Mouse (Mus musculus): ENCODE measurements at regions not wholly inside any gene's neighbourhood (a gene's known extent, or its start where the extent isn't known, plus 50 kb on each side); places are given as distances from the start of the nearest gene placed in this dataset.
A peak's percentile ranks its signal among the peaks of the same experiment; 100 is the strongest.

DNA sequence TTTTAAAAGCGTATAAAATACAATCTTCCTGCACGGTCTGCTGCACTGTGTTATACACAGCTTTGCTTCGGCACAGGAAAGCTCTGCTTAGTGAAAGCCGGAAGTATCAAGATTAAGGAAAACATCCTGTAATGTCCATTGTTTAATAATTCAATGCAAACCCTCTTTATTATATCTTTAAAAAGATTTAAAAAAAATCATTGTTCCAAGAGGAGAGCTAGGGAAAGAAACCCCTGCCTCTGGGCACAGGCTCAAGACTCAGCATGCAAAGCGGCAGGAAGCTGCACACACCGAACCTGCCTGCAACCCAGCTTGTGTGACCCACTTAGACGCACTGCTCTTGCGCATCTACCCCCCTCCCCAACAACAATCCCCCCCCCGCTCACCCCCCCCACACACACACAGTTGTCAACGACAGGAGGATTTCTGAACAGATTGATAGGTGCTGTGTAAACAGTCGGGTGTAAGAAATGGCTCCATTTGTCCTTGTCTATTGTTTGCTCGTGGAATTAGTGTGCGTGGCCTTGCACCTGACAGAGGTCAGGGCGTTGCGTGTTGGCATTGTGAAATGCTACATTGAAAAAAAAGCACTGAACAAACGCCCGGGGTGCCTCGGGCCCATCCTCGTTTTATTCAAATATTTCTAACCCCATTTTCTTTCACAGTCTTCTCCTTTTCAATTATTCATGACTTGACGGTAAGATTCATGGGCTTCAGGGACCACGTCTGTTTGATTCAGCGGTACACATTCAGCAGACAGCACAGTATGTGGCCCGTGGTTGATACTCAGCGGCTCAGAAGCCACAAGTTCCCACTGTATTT, 66.5 kb upstream of the Acbd6 start:
- no peak for TF ChIP-seq CTCF (IDR thresholded peaks at IDR 0.05; ENCODE audit: borderline replicate concordance, extremely low read depth, insufficient read depth, insufficient read length)
- no peak for TF ChIP-seq POLR2A (IDR thresholded peaks at IDR 0.05; ENCODE audit: borderline replicate concordance, extremely low read depth, insufficient read depth, insufficient read length, poor library complexity, severe bottlenecking)
- DNase-seq (ENCODE audit: low read depth) = peak; percentile 83

DNA sequence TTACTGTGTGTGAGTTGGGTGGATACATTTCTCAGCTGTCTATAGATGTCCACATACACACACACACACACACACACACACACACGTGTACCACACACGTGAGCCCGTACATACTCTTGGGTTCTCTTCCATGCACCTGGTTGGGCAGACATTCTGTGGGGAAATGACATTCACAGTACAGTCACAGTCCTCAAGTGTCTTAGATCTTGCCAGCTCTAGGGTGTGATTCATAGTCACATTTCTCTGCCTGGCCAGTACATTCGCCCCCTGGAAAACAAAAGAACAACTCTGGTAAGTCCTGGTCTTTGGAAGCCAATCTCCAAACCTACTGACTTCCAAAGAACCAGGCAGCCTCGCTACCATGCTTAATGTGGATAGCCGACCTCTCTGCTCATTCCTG, 64.6 kb upstream of the Acbd6 start:
- TF ChIP-seq CTCF (IDR thresholded peaks at IDR 0.05; ENCODE audit: borderline replicate concordance, extremely low read depth, insufficient read depth, insufficient read length) = no peak
- no peak for TF ChIP-seq POLR2A (IDR thresholded peaks at IDR 0.05; ENCODE audit: borderline replicate concordance, extremely low read depth, insufficient read depth, insufficient read length, poor library complexity, severe bottlenecking)
- no peak for DNase-seq (ENCODE audit: low read depth)

DNA sequence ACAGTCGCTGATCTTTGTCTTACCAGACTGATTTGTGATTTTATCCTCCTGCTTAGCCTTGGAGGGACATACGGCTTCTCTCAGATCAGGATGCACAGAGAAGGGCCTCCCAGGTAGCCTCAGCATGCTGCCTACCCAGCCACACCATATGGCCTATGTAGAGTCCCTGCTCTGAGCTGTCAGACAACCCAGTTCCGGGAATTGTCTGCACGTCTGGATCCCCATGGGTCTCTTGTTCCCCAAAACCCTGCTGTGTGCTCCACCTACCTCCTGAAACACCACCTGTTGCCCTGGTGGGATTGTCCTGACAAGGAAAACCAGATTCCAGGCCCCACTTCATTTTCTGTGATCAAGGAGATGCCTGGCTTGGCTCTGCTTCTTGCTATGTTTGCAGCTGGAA, 64.1 kb upstream of the Acbd6 start:
- DNase-seq (ENCODE audit: low read depth) = no peak
- no peak for TF ChIP-seq POLR2A (IDR thresholded peaks at IDR 0.05; ENCODE audit: borderline replicate concordance, extremely low read depth, insufficient read depth, insufficient read length, poor library complexity, severe bottlenecking)

DNA sequence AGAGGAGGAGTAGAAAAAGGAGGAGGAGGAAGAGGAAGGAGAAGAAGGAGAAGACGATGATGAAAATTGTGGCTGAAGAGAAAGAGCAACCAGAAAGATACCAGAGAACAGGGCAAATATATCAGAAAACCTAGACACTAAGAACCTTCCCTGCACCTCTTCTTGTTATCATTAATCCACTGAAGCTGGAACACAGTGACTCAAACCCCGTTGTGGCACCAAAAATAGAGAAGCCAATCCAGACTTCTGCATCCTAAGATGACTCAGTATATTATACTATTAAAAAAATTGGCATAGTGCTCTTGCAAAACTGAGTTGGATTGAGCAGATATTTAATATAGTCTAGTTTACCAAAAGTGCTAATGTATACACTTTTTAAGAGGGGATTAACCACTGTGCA, 63.6 kb upstream of the Acbd6 start:
- no peak for DNase-seq (ENCODE audit: low read depth)
- TF ChIP-seq CTCF (IDR thresholded peaks at IDR 0.05; ENCODE audit: borderline replicate concordance, extremely low read depth, insufficient read depth, insufficient read length) (no peak), POLR2A (IDR thresholded peaks at IDR 0.05; ENCODE audit: borderline replicate concordance, extremely low read depth, insufficient read depth, insufficient read length, poor library complexity, severe bottlenecking) (no peak)

DNA sequence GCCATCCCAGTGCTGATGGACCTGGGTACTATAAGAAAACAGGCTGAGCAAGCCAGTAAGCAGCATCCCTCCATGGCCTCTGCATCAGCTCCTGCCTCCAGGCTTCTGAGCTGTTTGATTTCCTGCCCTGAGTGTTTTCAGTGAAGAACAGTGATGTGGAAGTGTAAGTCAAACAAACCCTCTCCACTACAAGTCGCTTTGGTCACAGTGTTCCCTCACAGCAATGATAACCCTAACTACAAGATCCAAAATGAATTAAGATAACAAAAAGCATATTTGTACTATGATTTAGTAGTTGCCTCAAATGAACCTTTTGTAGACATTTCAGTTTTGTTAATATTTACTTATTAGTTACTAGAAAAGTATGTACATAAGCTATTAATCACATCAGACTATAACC, 58.2 kb upstream of the Acbd6 start:
- DNase-seq (ENCODE audit: low read depth) = no peak
- TF ChIP-seq POLR2A (IDR thresholded peaks at IDR 0.05; ENCODE audit: borderline replicate concordance, extremely low read depth, insufficient read depth, insufficient read length, poor library complexity, severe bottlenecking) = no peak
- TF ChIP-seq CTCF (IDR thresholded peaks at IDR 0.05; ENCODE audit: borderline replicate concordance, extremely low read depth, insufficient read depth, insufficient read length) = no peak

DNA sequence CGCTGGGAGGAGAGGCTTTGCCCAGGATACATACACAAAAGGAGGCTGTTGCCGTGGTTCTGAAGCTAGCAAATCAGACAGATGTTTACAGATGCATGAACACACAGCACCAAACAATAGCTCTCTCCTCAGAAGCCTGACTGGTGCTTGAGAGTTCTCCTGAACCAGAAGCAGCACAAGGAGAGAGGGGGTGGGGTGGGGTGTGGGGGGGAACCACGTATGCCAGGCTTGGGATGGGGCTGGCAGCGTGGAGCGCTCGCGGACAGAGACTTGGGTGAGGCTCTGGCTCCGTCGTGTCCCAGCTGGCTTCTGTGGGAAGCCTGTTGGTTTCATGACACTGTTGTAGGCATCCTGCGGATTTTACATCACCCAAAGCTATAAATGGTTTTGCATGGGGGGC, 55.1 kb upstream of the Acbd6 start:
- TF ChIP-seq POLR2A (IDR thresholded peaks at IDR 0.05; ENCODE audit: borderline replicate concordance, extremely low read depth, insufficient read depth, insufficient read length, poor library complexity, severe bottlenecking) (no peak), CTCF (IDR thresholded peaks at IDR 0.05; ENCODE audit: borderline replicate concordance, extremely low read depth, insufficient read depth, insufficient read length) (no peak)
- peak; percentile 55 for DNase-seq (ENCODE audit: low read depth)

DNA sequence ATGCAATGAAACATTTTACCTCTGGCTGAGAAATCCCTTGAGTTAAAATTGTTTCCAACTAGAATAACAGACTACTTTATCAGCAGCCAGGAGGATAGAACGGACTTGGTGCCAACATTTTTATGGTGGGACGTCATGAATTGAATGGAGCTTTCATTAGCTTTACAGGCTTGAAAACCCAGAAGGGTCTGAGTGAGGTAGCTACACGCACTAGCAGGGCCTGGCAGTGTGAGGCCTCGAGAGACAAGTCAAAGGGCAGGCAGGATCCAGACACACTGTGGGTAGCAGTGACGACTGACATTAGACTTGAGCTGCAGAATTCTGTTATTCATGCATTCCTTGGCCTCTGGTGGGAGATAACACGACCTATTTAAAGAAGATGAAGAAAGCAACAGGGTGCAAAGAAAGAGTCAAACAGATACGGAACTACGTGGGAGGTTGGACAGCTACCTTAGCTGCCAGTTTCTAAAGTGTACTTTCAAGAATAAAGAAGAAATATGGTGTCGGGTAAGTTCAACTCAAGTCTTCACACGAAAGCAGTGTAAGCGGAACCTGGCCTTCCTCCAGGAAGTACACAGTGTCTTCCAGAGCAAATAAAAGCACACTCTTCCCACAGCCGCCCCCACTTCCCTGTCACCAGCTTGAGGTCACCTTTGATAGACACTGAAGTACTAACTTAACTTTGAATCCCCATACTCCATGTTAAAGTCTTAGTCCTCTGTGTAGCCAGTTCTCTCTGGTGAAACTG, 53.2 kb upstream of the Acbd6 start:
- DNase-seq (ENCODE audit: low read depth) = peak; percentile 61

DNA sequence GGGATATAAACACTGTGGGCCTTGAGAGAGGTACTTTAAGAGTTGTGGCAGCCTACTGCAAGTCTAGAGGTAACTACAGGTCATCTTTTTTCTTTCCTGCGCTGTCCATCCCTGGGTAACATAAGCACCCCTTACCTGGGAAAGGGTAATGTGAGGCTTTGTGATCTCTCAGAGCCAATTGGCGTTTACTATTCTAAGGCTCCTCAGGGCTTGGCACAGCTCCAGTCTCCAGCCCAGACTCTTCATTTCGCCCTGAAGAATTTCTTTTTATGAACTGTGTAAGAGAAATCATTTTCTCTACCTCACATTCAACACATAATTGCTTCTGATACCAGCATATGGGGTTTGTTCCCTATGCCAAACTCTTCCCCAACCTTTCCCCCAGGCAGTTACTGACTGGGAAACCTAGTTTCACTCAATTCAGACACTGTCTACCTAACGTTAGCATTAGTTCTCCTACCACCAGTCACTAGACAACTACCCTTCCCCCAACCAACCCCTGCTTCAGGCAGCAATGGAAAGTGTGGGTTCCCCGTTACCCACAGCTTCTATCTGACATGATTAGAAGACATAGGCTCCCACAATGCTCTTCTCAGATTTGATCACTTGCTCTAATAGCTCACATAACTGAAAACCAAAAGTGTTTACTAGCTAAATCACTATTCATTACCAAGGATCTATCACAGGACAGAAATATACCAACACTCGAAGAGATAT, 52.4 kb upstream of the Acbd6 start:
- no peak for DNase-seq (ENCODE audit: low read depth)
- TF ChIP-seq POLR2A (IDR thresholded peaks at IDR 0.05; ENCODE audit: borderline replicate concordance, extremely low read depth, insufficient read depth, insufficient read length, poor library complexity, severe bottlenecking) (no peak), CTCF (IDR thresholded peaks at IDR 0.05; ENCODE audit: borderline replicate concordance, extremely low read depth, insufficient read depth, insufficient read length) (no peak)

More for the DNA sequence above, 53.2 kb upstream of the Acbd6 start:
- no peak for TF ChIP-seq POLR2A (IDR thresholded peaks at IDR 0.05; ENCODE audit: borderline replicate concordance, extremely low read depth, insufficient read depth, insufficient read length, poor library complexity, severe bottlenecking)
- TF ChIP-seq CTCF (IDR thresholded peaks at IDR 0.05; ENCODE audit: borderline replicate concordance, extremely low read depth, insufficient read depth, insufficient read length) = no peak

Data from brain, embryonic 14.5 days (tissue).